Mouse (Mus musculus): ENCODE data around the gene Samd4b.

Samd4b gene

GRCm38 (mm10) chr7:28597642-28598446 is at the start of gene Samd4b, which contains the start of gene Pak4:
Gene Samd4b (minus strand): TSS chr7:28598144.
Gene Pak4 (minus strand): TSS chr7:28598185.
- H3K27me3 ChIP-seq (ENCODE audit: insufficient read depth, low read length), result no peaks in the 10 kb centered on the region
- H3K9me3 ChIP-seq (ENCODE audit: low read length), result no peaks in the 10 kb centered on the region
- peaks cover 55% of the 10 kb centered on the region for H3K4me1 ChIP-seq (replicated peaks; ENCODE audit: low read depth, low read length)
- TF ChIP-seq NANOG (IDR thresholded peaks at IDR 0.05; ENCODE audit: borderline replicate concordance, low read length) (no peak), POU5F1 (IDR thresholded peaks at IDR 0.05; ENCODE audit: borderline replicate concordance, low read length) (no peak), CTCF (conservative IDR thresholded peaks at IDR 0.05; ENCODE audit: low read length) (no peak)
- peak within 1 kb of the TSS; percentile 84 for H3K4me3 ChIP-seq (replicated peaks; ENCODE audit: low read length)
- H3K36me3 ChIP-seq (ENCODE audit: insufficient read depth, low read length), result peaks cover 34% of the 10 kb centered on the region

GRCm38 (mm10) chr7:28647016-28647415 is 49.1 kb upstream of the Samd4b start:
- Histone ChIP-seq H3K4me1 (replicated peaks; ENCODE audit: low read depth, low read length) (peaks cover 35% of the 10 kb centered on the region), H3K27me3 (ENCODE audit: insufficient read depth, low read length) (no peaks in the 10 kb centered on the region), H3K36me3 (ENCODE audit: insufficient read depth, low read length) (no peaks in the 10 kb centered on the region), H3K4me3 (replicated peaks; ENCODE audit: low read length) (no peak overlapping the region), H3K9me3 (ENCODE audit: low read length) (peaks cover 3% of the 10 kb centered on the region; the same call in 1 of the 2 replicates)
- TF ChIP-seq NANOG (IDR thresholded peaks at IDR 0.05; ENCODE audit: borderline replicate concordance, low read length), result no peak
- peak; percentile 18; the same call in 1 of the 2 replicates for TF ChIP-seq CTCF (conservative IDR thresholded peaks at IDR 0.05; ENCODE audit: low read length)

- peaks cover 34% of the 10 kb centered on the region for H3K4me1 ChIP-seq (replicated peaks; ENCODE audit: low read depth, low read length)
- H3K27me3 ChIP-seq (ENCODE audit: insufficient read depth, low read length), result no peaks in the 10 kb centered on the region
- peaks cover 1% of the 10 kb centered on the region; the same call in 1 of the 2 replicates for H3K9me3 ChIP-seq (ENCODE audit: low read length)
- H3K36me3 ChIP-seq (ENCODE audit: insufficient read depth, low read length), result no peaks in the 10 kb centered on the region
- TF ChIP-seq CTCF (conservative IDR thresholded peaks at IDR 0.05; ENCODE audit: low read length) (no peak), POU5F1 (IDR thresholded peaks at IDR 0.05; ENCODE audit: borderline replicate concordance, low read length) (no peak), NANOG (IDR thresholded peaks at IDR 0.05; ENCODE audit: borderline replicate concordance, low read length) (no peak)
- no peak overlapping the region for H3K4me3 ChIP-seq (replicated peaks; ENCODE audit: low read length)
Measured at GRCm38 (mm10) chr7:28645947-28646475, 48.1 kb upstream of the Samd4b start.

GRCm38 (mm10) chr7:28645366-28645765 is 47.4 kb upstream of the Samd4b start:
- Histone ChIP-seq H3K4me3 (replicated peaks; ENCODE audit: low read length) (no peak overlapping the region), H3K27me3 (ENCODE audit: insufficient read depth, low read length) (no peaks in the 10 kb centered on the region), H3K9me3 (ENCODE audit: low read length) (no peaks in the 10 kb centered on the region), H3K36me3 (ENCODE audit: insufficient read depth, low read length) (no peaks in the 10 kb centered on the region), H3K4me1 (replicated peaks; ENCODE audit: low read depth, low read length) (peaks cover 34% of the 10 kb centered on the region)
- TF ChIP-seq NANOG (IDR thresholded peaks at IDR 0.05; ENCODE audit: borderline replicate concordance, low read length) (no peak), CTCF (conservative IDR thresholded peaks at IDR 0.05; ENCODE audit: low read length) (no peak), POU5F1 (IDR thresholded peaks at IDR 0.05; ENCODE audit: borderline replicate concordance, low read length) (no peak)

- H3K4me1 ChIP-seq (replicated peaks; ENCODE audit: low read depth, low read length), result peaks cover 45% of the 10 kb centered on the region
- H3K36me3 ChIP-seq (ENCODE audit: insufficient read depth, low read length), result no peaks in the 10 kb centered on the region
- TF ChIP-seq POU5F1 (IDR thresholded peaks at IDR 0.05; ENCODE audit: borderline replicate concordance, low read length) (no peak), NANOG (IDR thresholded peaks at IDR 0.05; ENCODE audit: borderline replicate concordance, low read length) (no peak), CTCF (conservative IDR thresholded peaks at IDR 0.05; ENCODE audit: low read length) (no peak)
- no peaks in the 10 kb centered on the region for H3K27me3 ChIP-seq (ENCODE audit: insufficient read depth, low read length)
- peaks cover 4% of the 10 kb centered on the region; the same call in 1 of the 2 replicates for H3K9me3 ChIP-seq (ENCODE audit: low read length)
- H3K4me3 ChIP-seq (replicated peaks; ENCODE audit: low read length), result no peak overlapping the region
Measured at GRCm38 (mm10) chr7:28641546-28641945, 43.6 kb upstream of the Samd4b start.

GRCm38 (mm10) chr7:28637511-28637910 is 39.6 kb upstream of the Samd4b start:
- no peak for TF ChIP-seq CTCF (conservative IDR thresholded peaks at IDR 0.05; ENCODE audit: low read length)
- TF ChIP-seq POU5F1 (IDR thresholded peaks at IDR 0.05; ENCODE audit: borderline replicate concordance, low read length), result no peak
- no peak for TF ChIP-seq NANOG (IDR thresholded peaks at IDR 0.05; ENCODE audit: borderline replicate concordance, low read length)
- Histone ChIP-seq H3K27me3 (ENCODE audit: insufficient read depth, low read length) (peaks cover 5% of the 10 kb centered on the region; the same call in 1 of the 2 replicates), H3K4me1 (replicated peaks; ENCODE audit: low read depth, low read length) (peaks cover 50% of the 10 kb centered on the region), H3K9me3 (ENCODE audit: low read length) (peaks cover 4% of the 10 kb centered on the region; the same call in 1 of the 2 replicates), H3K36me3 (ENCODE audit: insufficient read depth, low read length) (no peaks in the 10 kb centered on the region), H3K4me3 (replicated peaks; ENCODE audit: low read length) (0 out of 2 replicates have a peak overlapping the region, but pooled peaks have one; percentile 17)

GRCm38 (mm10) chr7:28634128-28634527 is 36.2 kb upstream of the Samd4b start:
- TF ChIP-seq CTCF (conservative IDR thresholded peaks at IDR 0.05; ENCODE audit: low read length) (no peak), NANOG (IDR thresholded peaks at IDR 0.05; ENCODE audit: borderline replicate concordance, low read length) (no peak), POU5F1 (IDR thresholded peaks at IDR 0.05; ENCODE audit: borderline replicate concordance, low read length) (no peak)
- Histone ChIP-seq H3K4me1 (replicated peaks; ENCODE audit: low read depth, low read length) (peaks cover 70% of the 10 kb centered on the region), H3K9me3 (ENCODE audit: low read length) (peaks cover 4% of the 10 kb centered on the region; the same call in 1 of the 2 replicates), H3K36me3 (ENCODE audit: insufficient read depth, low read length) (no peaks in the 10 kb centered on the region), H3K27me3 (ENCODE audit: insufficient read depth, low read length) (peaks cover 32% of the 10 kb centered on the region), H3K4me3 (replicated peaks; ENCODE audit: low read length) (no peak overlapping the region)

GRCm38 (mm10) chr7:28631073-28631472 is 33.1 kb upstream of the Samd4b start, which contains the start of gene Acp7:
Gene Acp7 (minus strand): TSS chr7:28631332.
- H3K4me3 ChIP-seq (replicated peaks; ENCODE audit: low read length), result peak within 1 kb of the TSS; percentile 77
- H3K9me3 ChIP-seq (ENCODE audit: low read length), result no peaks in the 10 kb centered on the region
- no peak for TF ChIP-seq POU5F1 (IDR thresholded peaks at IDR 0.05; ENCODE audit: borderline replicate concordance, low read length)
- TF ChIP-seq CTCF (conservative IDR thresholded peaks at IDR 0.05; ENCODE audit: low read length), result no peak
- no peak for TF ChIP-seq NANOG (IDR thresholded peaks at IDR 0.05; ENCODE audit: borderline replicate concordance, low read length)
- no peaks in the 10 kb centered on the region for H3K36me3 ChIP-seq (ENCODE audit: insufficient read depth, low read length)
- H3K4me1 ChIP-seq (replicated peaks; ENCODE audit: low read depth, low read length), result peaks cover 52% of the 10 kb centered on the region
- H3K27me3 ChIP-seq (ENCODE audit: insufficient read depth, low read length), result peaks cover 46% of the 10 kb centered on the region

All from E14TG2a.4 (cell line).